Mouse (Mus musculus): Measurements from ENCODE around the gene Inpp4a. TPM values are rescaled to one million over a fixed set of nuclear protein-coding genes. Genes with fewer than 3 reads are reported as not detected.

Inpp4a gene
- 100 to 1,000 TPM; 214 to 217 TPM for total RNA-seq (2021)
- long read RNA-seq, experiment 1, partial matches to known transcripts: 3 of 29 reads
- long read RNA-seq, experiment 1, other reads (novel, unspliced or antisense): 26 of 29 reads
- long read RNA-seq, experiment 2, partial matches to known transcripts: 1 of 23 reads
- long read RNA-seq, experiment 2, other reads (novel, unspliced or antisense): 22 of 23 reads

DNA sequence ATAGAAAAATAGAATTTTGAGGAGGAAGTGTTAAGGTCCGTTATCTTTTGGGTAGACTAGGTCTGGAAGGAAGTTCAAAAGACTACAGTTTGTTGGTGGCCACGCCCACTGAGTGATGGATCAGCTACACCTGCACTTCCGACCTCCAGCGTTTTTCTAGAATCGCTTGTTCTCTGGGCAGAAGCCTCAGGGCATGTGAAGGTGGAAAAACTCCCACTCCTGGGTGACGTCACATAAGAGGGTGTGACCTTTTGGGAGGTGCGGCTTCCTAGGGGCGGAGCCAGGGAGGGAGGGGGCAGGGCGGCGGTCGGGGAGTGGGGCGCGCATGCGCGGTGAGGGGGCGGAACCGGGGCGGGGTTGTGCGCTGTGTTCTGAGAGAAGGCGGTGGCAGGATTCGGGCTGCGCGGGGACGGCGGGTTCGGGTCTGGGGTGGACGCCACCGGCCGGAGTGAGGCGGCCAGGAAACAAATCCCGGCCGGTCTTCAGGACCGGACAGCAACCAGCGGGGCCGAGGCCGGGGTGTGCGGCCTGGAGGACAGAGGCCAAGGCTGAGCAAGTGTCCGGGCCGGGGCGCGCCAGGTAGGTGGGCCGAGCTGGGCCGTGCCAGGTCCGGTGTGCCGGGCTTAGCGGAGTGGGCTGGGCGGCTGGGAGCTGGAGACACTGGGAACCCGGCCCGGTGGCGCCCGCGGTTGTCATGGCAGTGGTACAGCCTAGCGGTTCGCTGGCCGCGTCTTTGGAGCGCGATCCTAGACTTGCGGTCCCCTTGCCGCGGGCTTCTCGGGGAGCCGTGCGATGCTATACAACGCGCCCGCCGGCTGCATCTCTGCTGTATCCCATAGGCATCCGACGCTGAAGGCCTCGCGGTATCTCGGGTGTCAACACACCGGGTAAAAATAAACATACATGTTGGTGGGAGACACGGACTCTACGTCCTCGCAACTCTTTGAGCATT, at the start of gene Inpp4a:
Gene Inpp4a (plus strand): TSS at position 326 of the 952 bp plus-strand sequence.
- peak within 1 kb of the TSS; percentile 92 for H3K4me3 ChIP-seq
- DNase-seq (ENCODE audit: extremely low spot score in 1 of 2, low spot score in 2 of 2): peak; percentile 92 to 93
- intact Hi-C loops (cut with DNase I): loop anchor here (5.0 kb wide), 2 partner anchors 37 to 52 kb away; no protein-coding TSS in a partner anchor
- no peak for TF ChIP-seq CTCF (IDR thresholded peaks at IDR 0.05)
- H3K27ac ChIP-seq: peak within 1 kb of the TSS; percentile 93

GRCm38 (mm10) chr1:37250643-37251310, 48.9 kb upstream of the Inpp4a start:
- H3K27ac ChIP-seq: no peak overlapping the region
- intact Hi-C loops (cut with DNase I): loop anchor here (1.0 to 5.0 kb wide), 4 partner anchors 56 to 513 kb away; partner anchors contain the start of gene Tmem131
- TF ChIP-seq CTCF (IDR thresholded peaks at IDR 0.05): peak; percentile 85
- H3K4me3 ChIP-seq: no peak overlapping the region
- DNase-seq (ENCODE audit: extremely low spot score in 1 of 2, low spot score in 2 of 2): peak; percentile 79 to 88

- TF ChIP-seq CTCF (IDR thresholded peaks at IDR 0.05): no peak; the same call in 1 of the 2 replicates
- Histone ChIP-seq H3K4me3 (no peak overlapping the region), H3K27ac (no peak overlapping the region)
- intact Hi-C loops (cut with DNase I): no loop called here
- DNase-seq (ENCODE audit: extremely low spot score in 1 of 2, low spot score in 2 of 2): no peak
These were observed 41.2 kb upstream of the Inpp4a start for GRCm38 (mm10) chr1:37258443-37258842.

GRCm38 (mm10) chr1:37272464-37272863, 27.2 kb upstream of the Inpp4a start:
- DNase-seq (ENCODE audit: extremely low spot score in 1 of 2, low spot score in 2 of 2): peak; percentile 58 to 59
- no peak overlapping the region for H3K4me3 ChIP-seq
- intact Hi-C loops (cut with DNase I): loop anchor here (1.0 to 5.0 kb wide), 2 partner anchors 129 to 365 kb away; no protein-coding TSS in a partner anchor
- H3K27ac ChIP-seq: no peak overlapping the region
- peak; percentile 91 for TF ChIP-seq CTCF (IDR thresholded peaks at IDR 0.05)

- no peak for DNase-seq (ENCODE audit: extremely low spot score in 1 of 2, low spot score in 2 of 2)
- intact Hi-C loops (cut with DNase I): no loop called here
- Histone ChIP-seq H3K27ac (no peak overlapping the region), H3K4me3 (no peak overlapping the region)
- no peak for TF ChIP-seq CTCF (IDR thresholded peaks at IDR 0.05)
These were observed 13.1 kb upstream of the Inpp4a start for GRCm38 (mm10) chr1:37286556-37286955.

GRCm38 (mm10) chr1:37287748-37288147, 11.9 kb upstream of the Inpp4a start:
- no peak overlapping the region; the same call in 1 of the 2 replicates for H3K27ac ChIP-seq
- no peak for DNase-seq (ENCODE audit: extremely low spot score in 1 of 2, low spot score in 2 of 2)
- no peak overlapping the region for H3K4me3 ChIP-seq
- TF ChIP-seq CTCF (IDR thresholded peaks at IDR 0.05): no peak
- intact Hi-C loops (cut with DNase I): no loop called here

DNA sequence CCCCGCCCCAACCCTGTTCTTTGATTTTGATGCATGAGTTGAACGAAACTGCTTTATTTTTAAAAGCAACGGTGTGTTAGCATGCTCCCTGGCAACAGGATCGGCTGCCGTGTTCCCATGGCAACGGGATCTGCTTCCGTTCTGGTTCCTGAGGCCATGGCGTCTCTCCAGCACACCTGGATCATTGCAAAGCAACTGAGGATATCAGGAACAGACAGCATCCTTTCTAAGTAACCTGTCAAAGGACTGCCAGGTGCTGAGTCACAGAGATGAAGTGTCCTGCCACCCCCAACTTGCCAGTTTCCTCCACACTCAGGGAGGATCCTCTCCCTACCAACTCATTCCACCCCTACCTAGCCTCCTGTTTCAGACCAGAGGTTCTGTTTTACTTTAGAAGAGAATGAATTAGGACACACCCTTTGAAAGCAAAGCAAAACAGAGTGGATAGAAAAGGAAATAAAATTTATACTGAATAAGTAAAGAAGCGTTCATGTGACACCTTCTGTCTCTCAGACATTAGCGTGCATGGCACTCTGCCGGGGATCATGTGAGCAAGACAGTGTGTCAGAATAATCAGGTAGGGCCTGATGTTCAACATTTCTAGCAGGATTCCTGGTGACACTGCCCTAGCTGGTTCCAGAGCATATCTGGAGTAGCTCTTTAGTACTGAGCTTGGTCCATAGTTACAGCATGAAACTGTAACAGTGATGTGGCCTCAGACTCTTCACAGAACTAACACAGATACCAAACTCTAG, 11.3 kb upstream of the Inpp4a start:
- Histone ChIP-seq H3K4me3 (no peak overlapping the region), H3K27ac (peak overlapping the region; percentile 13; the same call in 1 of the 2 replicates)
- peak; percentile 61 to 69 for DNase-seq (ENCODE audit: extremely low spot score in 1 of 2, low spot score in 2 of 2)
- no peak for TF ChIP-seq CTCF (IDR thresholded peaks at IDR 0.05)
- intact Hi-C loops (cut with DNase I): no loop called here

DNA sequence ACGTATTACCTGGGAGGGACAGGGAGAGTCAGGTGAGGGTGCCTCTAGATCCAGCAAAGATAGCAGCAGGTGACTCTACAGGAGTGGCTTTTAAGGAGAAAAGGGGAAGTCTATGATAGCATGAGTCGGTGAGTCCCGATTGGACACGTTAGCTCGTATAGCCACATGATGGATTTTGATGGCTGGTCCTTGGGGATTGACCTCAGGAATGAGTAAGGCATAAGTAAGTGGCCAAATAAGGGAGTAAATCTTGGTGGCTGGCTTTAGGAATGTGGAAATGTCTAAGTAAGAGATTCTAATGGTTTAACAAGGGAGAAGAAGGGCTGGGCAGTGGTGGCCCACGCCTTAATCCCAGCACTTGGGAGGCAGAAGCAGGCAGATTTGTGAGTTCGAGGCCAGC, 10.7 kb upstream of the Inpp4a start:
- intact Hi-C loops (cut with DNase I): no loop called here
- no peak overlapping the region for H3K4me3 ChIP-seq
- H3K27ac ChIP-seq: no peak overlapping the region; the same call in 1 of the 2 replicates
- no peak for DNase-seq (ENCODE audit: extremely low spot score in 1 of 2, low spot score in 2 of 2)
- no peak for TF ChIP-seq CTCF (IDR thresholded peaks at IDR 0.05)

GRCm38 (mm10) chr1:37296414-37296813, 3.3 kb upstream of the Inpp4a start:
- no peak for DNase-seq (ENCODE audit: extremely low spot score in 1 of 2, low spot score in 2 of 2)
- Histone ChIP-seq H3K4me3 (no peak overlapping the region), H3K27ac (no peak overlapping the region)
- intact Hi-C loops (cut with DNase I): no loop called here
- TF ChIP-seq CTCF (IDR thresholded peaks at IDR 0.05): no peak

DNA sequence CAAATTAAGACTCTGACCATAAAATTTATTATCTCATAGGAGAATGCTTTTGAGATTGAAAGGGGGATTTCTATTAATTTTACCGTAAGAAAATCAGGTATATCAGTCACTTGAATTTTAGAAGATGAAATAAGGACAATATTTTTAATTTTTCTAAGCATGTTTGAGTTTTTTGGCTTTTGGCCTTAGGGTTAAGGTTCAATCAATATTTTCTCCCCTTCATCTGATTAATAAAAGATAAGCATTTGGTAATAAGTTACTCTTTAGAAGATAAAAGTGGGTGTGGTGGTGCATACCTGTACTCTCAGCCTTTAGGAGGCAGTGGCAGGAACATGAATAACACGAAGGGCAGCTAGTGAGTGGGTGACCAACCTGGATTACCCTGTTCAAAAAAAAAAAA, 761 bp upstream of the Inpp4a start:
- intact Hi-C loops (cut with DNase I): no loop called here
- Histone ChIP-seq H3K27ac (no peak overlapping the region), H3K4me3 (no peak overlapping the region)
- no peak for TF ChIP-seq CTCF (IDR thresholded peaks at IDR 0.05)
- no peak for DNase-seq (ENCODE audit: extremely low spot score in 1 of 2, low spot score in 2 of 2)

GRCm38 (mm10) chr1:37300650-37301049, 985 bp downstream of the Inpp4a start:
- Histone ChIP-seq H3K4me3 (peak overlapping the region; percentile 92), H3K27ac (peak overlapping the region; percentile 93)
- no peak for DNase-seq (ENCODE audit: extremely low spot score in 1 of 2, low spot score in 2 of 2)
- no peak for TF ChIP-seq CTCF (IDR thresholded peaks at IDR 0.05)
- intact Hi-C loops (cut with DNase I): loop anchor here (5.0 kb wide), 2 partner anchors 37 to 52 kb away; no protein-coding TSS in a partner anchor

All from left cerebral cortex, adult 2 months (tissue).